Mouse (Mus musculus): ENCODE results near the gene Supt4a.

Gene Supt4a

GRCm38 (mm10) chr11:87763511-87763987 lies 26.2 kb downstream of the Supt4a start:
- no peak for DNase-seq (ENCODE audit: low read depth in 2 of 2, low spot score in 2 of 2)

GRCm38 (mm10) chr11:87763988-87764876 lies 26.9 kb downstream of the Supt4a start:
- DNase-seq (ENCODE audit: low read depth in 2 of 2, low spot score in 2 of 2), result no peak

- DNase-seq (ENCODE audit: low read depth in 2 of 2, low spot score in 2 of 2), result no peak
These were observed 31.4 kb downstream of the Supt4a start for GRCm38 (mm10) chr11:87768745-87769144.

- DNase-seq (ENCODE audit: low read depth in 2 of 2, low spot score in 2 of 2), result peak; percentile 84 to 91
These were observed 33.6 kb downstream of the Supt4a start for GRCm38 (mm10) chr11:87770989-87771388.

- DNase-seq (ENCODE audit: low read depth in 2 of 2, low spot score in 2 of 2), result no peak
These were observed 35.0 kb downstream of the Supt4a start for GRCm38 (mm10) chr11:87772354-87772753.

GRCm38 (mm10) chr11:87778100-87778765 lies 40.9 kb downstream of the Supt4a start:
- DNase-seq (ENCODE audit: low read depth in 2 of 2, low spot score in 2 of 2), result no peak

GRCm38 (mm10) chr11:87778915-87779314 lies 41.6 kb downstream of the Supt4a start:
- no peak for DNase-seq (ENCODE audit: low read depth in 2 of 2, low spot score in 2 of 2)

- no peak for DNase-seq (ENCODE audit: low read depth in 2 of 2, low spot score in 2 of 2)
These were observed 42.0 kb downstream of the Supt4a start for GRCm38 (mm10) chr11:87779392-87779791.

- no peak for DNase-seq (ENCODE audit: low read depth in 2 of 2, low spot score in 2 of 2)
These were observed 42.8 kb downstream of the Supt4a start for GRCm38 (mm10) chr11:87780130-87780529.

GRCm38 (mm10) chr11:87790088-87790487 lies 52.7 kb downstream of the Supt4a start:
- DNase-seq (ENCODE audit: low read depth in 2 of 2, low spot score in 2 of 2), result no peak

All from CD8-positive naive resting alpha-beta T cell, adult 2 months (primary cell).